Mouse (Mus musculus) gastrocnemius, adult 8-10 months (tissue): ENCODE results near the gene Adcy4. TPM values are rescaled to one million over a fixed set of nuclear protein-coding genes. Genes with fewer than 3 reads are reported as not detected.

ENCODE experiments used
- DNase-seq, 2 experiments: peaks; one replicate each; pipeline ENCODE4 v3.0.0; 2022; ENCODE audit warnings: low spot score in 2 of 2
- total RNA-seq, 4 experiments: library from RNA; stranded (reverse); gene quantifications; 2 replicates each; pipeline ENCODE4 v1.2.4; 2022

Gene Adcy4
- total RNA-seq, 4 experiments from 2014 or later: 3.4 to 7.1 (median 3.6) TPM

DNA sequence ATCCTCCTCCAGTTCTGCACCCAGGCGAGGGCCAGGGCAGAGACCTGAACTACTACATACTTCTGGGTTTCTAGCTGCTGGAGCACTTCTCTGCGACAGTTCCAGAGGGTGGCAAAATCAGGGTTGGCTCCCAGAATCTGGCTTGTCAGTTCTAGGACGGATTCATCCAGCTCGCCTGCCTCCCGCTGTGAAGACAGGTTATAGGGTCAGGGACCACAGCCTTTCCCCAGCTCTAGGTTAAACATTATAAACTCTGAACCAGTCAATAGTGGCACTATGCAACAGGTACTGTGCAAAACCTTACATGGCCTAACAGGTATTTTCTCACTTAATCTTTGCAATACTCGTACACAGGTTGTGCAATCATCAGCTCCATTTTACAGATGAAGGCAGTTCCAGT, 62.8 kb downstream of the Adcy4 start:
- no peak for DNase-seq

DNA sequence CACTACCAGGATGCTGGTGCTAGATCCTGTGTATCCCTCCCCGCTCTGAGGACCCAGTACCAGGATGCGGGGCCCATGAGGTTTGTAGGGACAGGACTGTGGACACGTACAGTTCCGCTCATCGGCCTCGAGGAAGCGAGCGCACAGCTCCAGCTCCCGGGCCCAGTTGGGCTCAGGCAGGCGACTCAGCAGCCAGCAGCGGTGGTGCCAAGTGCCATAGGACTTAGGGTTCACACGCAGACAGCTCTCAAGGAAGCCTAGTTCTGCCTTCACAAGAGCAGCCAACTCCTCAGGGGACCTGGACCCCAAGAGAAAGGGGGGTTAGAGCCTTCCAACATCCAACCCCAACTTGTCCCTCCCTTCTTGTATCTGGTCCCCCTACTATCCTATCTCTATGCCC, 63.2 kb downstream of the Adcy4 start:
- no peak for DNase-seq

DNA sequence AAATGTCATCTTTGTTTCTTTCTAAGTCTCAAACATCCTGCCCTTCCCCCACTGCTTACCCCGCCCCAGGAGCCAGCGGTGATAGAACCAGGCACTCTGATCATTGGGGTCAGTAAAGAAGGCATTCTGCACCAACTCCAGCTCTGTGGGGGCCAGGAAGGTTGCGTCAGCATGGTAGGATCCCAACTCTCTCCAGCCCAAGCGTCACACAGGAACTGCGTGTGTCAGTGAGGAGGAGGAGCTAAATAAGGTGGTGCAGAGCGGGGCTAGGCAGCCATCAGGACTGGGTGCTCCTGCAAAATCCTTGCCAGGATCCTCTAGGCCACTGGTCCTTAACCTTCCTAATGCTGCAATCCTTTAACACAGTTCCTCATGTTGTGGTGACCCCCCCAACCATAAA, 64.2 kb downstream of the Adcy4 start:
- no peak for DNase-seq

Other genes with a start within 250 kb of the Adcy4 start
- 1 to 10 TPM; 2.0 to 3.7 (median 2.5) TPM for gene Pck2, start 243.8 kb downstream of the Adcy4 start, total RNA-seq
- 100 to 1,000 TPM; 135 to 147 (median 143) TPM for gene Dcaf11, start 224.1 kb downstream of the Adcy4 start, total RNA-seq
- not detected for gene A730061H03Rik, start 223.7 kb downstream of the Adcy4 start, total RNA-seq
- gene Fitm1, start 208.5 kb downstream of the Adcy4 start, total RNA-seq: 100 to 1,000 TPM; 275 to 317 (median 288) TPM
- 10 to 100 TPM; 63.4 to 78.7 (median 78.0) TPM for gene Psme1, start 206.0 kb downstream of the Adcy4 start, total RNA-seq
- 10 to 100 TPM; 30.6 to 41.6 (median 37.6) TPM for gene Emc9, start 198.8 kb downstream of the Adcy4 start, total RNA-seq
- 10 to 100 TPM; 50.9 to 72.8 (median 62.7) TPM for gene Psme2, start 193.0 kb downstream of the Adcy4 start, total RNA-seq
- 10 to 100 TPM; 14.8 to 18.7 (median 16.6) TPM for gene Rnf31, start 192.4 kb downstream of the Adcy4 start, total RNA-seq
- 1 to 10 TPM; 2.4 to 3.0 (median 2.5) TPM for gene Irf9, start 180.5 kb downstream of the Adcy4 start, total RNA-seq
- not detected for gene Rec8, start 166.1 kb downstream of the Adcy4 start, total RNA-seq
- gene Ipo4, start 148.1 kb downstream of the Adcy4 start, total RNA-seq: 10 to 100 TPM; 80.2 to 99.8 (median 88.9) TPM
- 1 to 10 TPM in 3 of 4 experiments, under 1 TPM in 1; 0.67 to 1.6 (median 1.5) TPM for gene Gm49378, start 146.2 kb downstream of the Adcy4 start, total RNA-seq
- 10 to 100 TPM; 15.6 to 18.3 (median 17.1) TPM for gene Tm9sf1, start 140.3 kb downstream of the Adcy4 start, total RNA-seq
- gene Tssk4, start 133.9 kb downstream of the Adcy4 start, total RNA-seq: under 1 TPM in 2 of 4 experiments, not detected in 2; 0.22 to 0.29 TPM
- gene Mdp1, start 123.6 kb downstream of the Adcy4 start, total RNA-seq: 10 to 100 TPM; 18.0 to 23.1 (median 20.7) TPM
- gene Gmpr2, start 112.2 kb downstream of the Adcy4 start, total RNA-seq: 1 to 10 TPM; 1.6 to 2.4 (median 1.8) TPM
- 100 to 1,000 TPM; 192 to 208 (median 201) TPM for gene Nedd8, start 112.0 kb downstream of the Adcy4 start, total RNA-seq
- gene Tinf2, start 102.3 kb downstream of the Adcy4 start, total RNA-seq: 10 to 100 TPM; 13.0 to 17.4 (median 14.6) TPM
- gene Tgm1, start 70.2 kb downstream of the Adcy4 start, total RNA-seq: under 1 TPM in 3 of 4 experiments, not detected in 1; 0.09 to 0.12 (median 0.11) TPM
- gene Rabggta, start 61.8 kb downstream of the Adcy4 start, total RNA-seq: 10 to 100 TPM in 2 of 4 experiments, 1 to 10 TPM in 2; 9.4 to 13.2 (median 11.0) TPM
- gene Dhrs1, start 38.4 kb downstream of the Adcy4 start, total RNA-seq: 10 to 100 TPM; 26.4 to 37.6 (median 31.6) TPM
- 10 to 100 TPM in 2 of 4 experiments, 1 to 10 TPM in 2; 9.4 to 14.8 (median 10.1) TPM for gene Nop9, start 38.4 kb downstream of the Adcy4 start, total RNA-seq
- not detected for gene Cideb, start 25.6 kb downstream of the Adcy4 start, total RNA-seq
- not detected for gene Ltb4r2, start 22.7 kb downstream of the Adcy4 start, total RNA-seq
- under 1 TPM in 1 of 4 experiments, not detected in 3; 0.27 TPM for gene Ltb4r1, start 18.1 kb downstream of the Adcy4 start, total RNA-seq
- 1 to 10 TPM in 3 of 4 experiments, not detected in 1; 1.0 to 1.3 (median 1.3) TPM for gene Ripk3, start 4.8 kb upstream of the Adcy4 start, total RNA-seq
- gene Nfatc4, start 39.0 kb upstream of the Adcy4 start, total RNA-seq: 1 to 10 TPM; 1.9 to 3.3 (median 2.5) TPM
- gene Nynrin, start 69.9 kb upstream of the Adcy4 start, total RNA-seq: 1 to 10 TPM; 1.2 to 3.6 (median 1.9) TPM
- not detected for gene Cbln3, start 100.3 kb upstream of the Adcy4 start, total RNA-seq
- 1 to 10 TPM; 4.4 to 6.3 (median 4.9) TPM for gene Khnyn, start 100.9 kb upstream of the Adcy4 start, total RNA-seq
- gene Sdr39u1, start 116.2 kb upstream of the Adcy4 start, total RNA-seq: 100 to 1,000 TPM; 137 to 151 (median 145) TPM
- 1 to 10 TPM in 3 of 4 experiments, under 1 TPM in 1; 0.99 to 5.3 (median 1.8) TPM for gene Cma1, start 160.6 kb upstream of the Adcy4 start, total RNA-seq
- not detected for gene Cma2, start 166.9 kb upstream of the Adcy4 start, total RNA-seq
- gene Mcpt1, start 233.9 kb upstream of the Adcy4 start, total RNA-seq: not detected
- gene Mcpt9, start 246.4 kb upstream of the Adcy4 start, total RNA-seq: not detected